Mouse (Mus musculus) pancreas, adult 10 weeks (tissue): ENCODE results near the gene Onecut1. TPM values are rescaled to one million over a fixed set of nuclear protein-coding genes. Genes with fewer than 3 reads are reported as not detected.

Experiments
- polyA plus RNA-seq: library from polyadenylated mRNA; stranded (reverse); fragments of 350-450 nt; fragmentation: Illumina TruSeq; extraction: RNeasy Lipid Tissue Mini Kit (QIAGEN cat#74804); gene quantifications from one replicate; pipeline ENCODE4 v1.2.3, GENCODE M21; 2015; ENCODE audit warnings: low read depth, low replicate concordance; ENCODE audit not compliant: insufficient read depth

The Onecut1 gene
- polyA plus RNA-seq, result 2.3 TPM

GRCm38 (mm10) chr9:74861561-74861980 lies at the start of gene Onecut1:
Gene Onecut1, plus strand, starts transcription at chr9:74861921.

Other genes starting within 250 kb of the Onecut1 start
- gene Fam214a, start 91.0 kb downstream of the Onecut1 start, polyA plus RNA-seq, result 5.3 TPM
- gene Arpp19, start 175.7 kb downstream of the Onecut1 start, polyA plus RNA-seq, result 68.3 TPM
- gene Myo5a, start 209.1 kb downstream of the Onecut1 start, polyA plus RNA-seq, result 3.8 TPM